Mouse (Mus musculus) forebrain, embryonic 10.5 days (tissue): ENCODE data around the gene Ovol3. TPM values are rescaled to one million over a fixed set of nuclear protein-coding genes. Genes with fewer than 3 reads are reported as not detected.

ENCODE experiments used
- DNase-seq: peaks from one replicate; pipeline ENCODE4 v3.0.0-alpha.2; 2017; ENCODE audit warnings: low spot score; ENCODE audit errors: extremely low spot score
- H3K27ac ChIP-seq: fragments of 300-500 bp; sonication (generic); 2 replicates; pipeline ENCODE4 v1.5.1; 2016; ENCODE audit warnings: mild to moderate bottlenecking
- H3K27me3 ChIP-seq: fragments of 300-500 bp; sonication (generic); 2 replicates; pipeline ENCODE4 v1.6.1; 2016; ENCODE audit warnings: mild to moderate bottlenecking; ENCODE audit not compliant: poor library complexity, severe bottlenecking
- H3K36me3 ChIP-seq: fragments of 300-500 bp; sonication (generic); replicated peaks from 2 replicates; pipeline ENCODE4 v1.6.1; 2016; ENCODE audit warnings: mild to moderate bottlenecking, moderate library complexity
- H3K4me1 ChIP-seq: fragments of 300-500 bp; sonication (generic); 2 replicates; pipeline ENCODE4 v1.6.1; 2016
- H3K4me3 ChIP-seq: fragments of 300-500 bp; sonication (generic); 2 replicates; pipeline ENCODE4 v1.5.1; 2016; ENCODE audit warnings: mild to moderate bottlenecking, moderate library complexity
- H3K9me3 ChIP-seq: fragments of 300-500 bp; sonication (generic); 2 replicates; pipeline ENCODE4 v1.6.1; 2016; ENCODE audit warnings: mild to moderate bottlenecking, moderate library complexity
- WGBS: fragments of 180-500 bp; shearing (Covaris S2); methylation state at CpG from one replicate; pipeline ENCODE4 v1.1.7; 2016; 5-methylcytosine and 5-hydroxymethylcytosine counted together
- polyA plus RNA-seq: library from polyadenylated mRNA; unstranded; fragments of >200 nt; fragmentation: Nextera tagmentation; extraction: Ambion mirVana; gene quantifications from 2 replicates; pipeline ENCODE4 v1.2.1, GENCODE M21; 2016

The Ovol3 gene
- polyA plus RNA-seq = not detected in 2 replicates

GRCm38 (mm10) chr7:30235625-30236024, at the start of gene Ovol3:
Gene Ovol3, minus strand, starts transcription at chr7:30235725.
- Histone ChIP-seq H3K27me3 (no peaks in the 10 kb centered on the region), H3K4me3 (0 out of 2 replicates have a peak within 1 kb of the TSS, but pooled peaks have one; percentile 3), H3K4me1 (peaks cover 21% of the 10 kb centered on the region), H3K9me3 (no peaks in the 10 kb centered on the region), H3K36me3 (peaks cover 41% of the 10 kb centered on the region), H3K27ac (no peak within 1 kb of the TSS)
- no peak for DNase-seq
- WGBS = 93% methylated on average over 4 of the region's 4 CpGs

- WGBS = 86% methylated on average over 7 of the region's 7 CpGs
- peaks cover 26% of the 10 kb centered on the region for H3K4me1 ChIP-seq
- H3K9me3 ChIP-seq = no peaks in the 10 kb centered on the region
- H3K36me3 ChIP-seq = no peaks in the 10 kb centered on the region
- H3K27me3 ChIP-seq = no peaks in the 10 kb centered on the region
- no peak overlapping the region for H3K27ac ChIP-seq
- DNase-seq = no peak
- no peak overlapping the region for H3K4me3 ChIP-seq
Observed at GRCm38 (mm10) chr7:30282740-30283139, 47.2 kb upstream of the Ovol3 start.

DNA sequence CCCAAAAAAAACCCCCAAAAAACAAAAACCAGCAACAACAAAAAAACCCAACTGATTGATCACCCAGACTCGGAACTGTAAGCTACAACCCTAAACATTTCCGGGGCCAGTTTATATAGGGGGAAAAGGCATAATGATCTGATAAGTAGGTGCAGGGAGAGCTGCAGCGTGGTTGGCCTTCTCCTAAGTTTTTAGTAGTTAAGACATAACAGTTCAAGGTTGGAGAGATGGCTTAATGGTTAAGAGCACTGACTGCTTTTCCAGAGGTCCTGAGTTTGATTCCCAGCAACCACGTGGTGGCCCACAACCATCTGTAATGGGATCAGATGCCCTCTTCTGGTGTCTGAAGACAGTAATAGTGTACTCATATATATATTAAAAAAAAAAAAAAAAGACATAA, 46.0 kb upstream of the Ovol3 start:
- WGBS = 86% methylated on average over 4 of the region's 4 CpGs
- peaks cover 21% of the 10 kb centered on the region for H3K4me1 ChIP-seq
- DNase-seq = no peak
- H3K9me3 ChIP-seq = no peaks in the 10 kb centered on the region
- no peaks in the 10 kb centered on the region for H3K27me3 ChIP-seq
- H3K27ac ChIP-seq = no peak overlapping the region
- no peaks in the 10 kb centered on the region for H3K36me3 ChIP-seq
- peak overlapping the region; percentile 87; the same call in 1 of the 2 replicates for H3K4me3 ChIP-seq

DNA sequence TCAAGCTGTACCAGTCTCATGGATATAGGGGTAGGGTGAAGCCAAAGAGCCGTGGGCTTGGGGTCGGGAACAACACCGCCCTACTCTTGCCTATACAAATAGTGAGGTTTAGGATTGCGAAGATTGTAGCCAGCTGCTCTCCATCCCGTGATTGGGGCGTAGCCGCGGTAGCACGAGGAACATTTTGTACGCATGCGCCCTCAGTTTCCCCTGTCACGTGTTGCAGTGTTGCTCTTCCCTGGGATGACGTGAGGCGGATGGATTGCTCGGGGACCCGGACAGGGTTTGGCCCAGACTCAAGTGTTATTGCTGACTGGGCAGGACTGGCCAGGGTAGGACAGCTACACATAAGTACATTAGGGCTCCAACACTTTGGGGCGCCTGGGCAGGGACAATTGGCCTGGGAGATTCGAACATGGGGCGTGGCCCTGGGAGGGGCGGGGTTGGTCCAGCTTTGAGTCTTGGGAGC, 45.2 kb upstream of the Ovol3 start:
- no peaks in the 10 kb centered on the region for H3K9me3 ChIP-seq
- H3K27ac ChIP-seq = peak overlapping the region; percentile 92
- WGBS = under 1% methylated on average over 20 of the region's 20 CpGs
- DNase-seq = peak; percentile 80
- H3K4me1 ChIP-seq = peaks cover 20% of the 10 kb centered on the region
- no peaks in the 10 kb centered on the region for H3K36me3 ChIP-seq
- peak overlapping the region; percentile 87 for H3K4me3 ChIP-seq
- H3K27me3 ChIP-seq = no peaks in the 10 kb centered on the region

DNA sequence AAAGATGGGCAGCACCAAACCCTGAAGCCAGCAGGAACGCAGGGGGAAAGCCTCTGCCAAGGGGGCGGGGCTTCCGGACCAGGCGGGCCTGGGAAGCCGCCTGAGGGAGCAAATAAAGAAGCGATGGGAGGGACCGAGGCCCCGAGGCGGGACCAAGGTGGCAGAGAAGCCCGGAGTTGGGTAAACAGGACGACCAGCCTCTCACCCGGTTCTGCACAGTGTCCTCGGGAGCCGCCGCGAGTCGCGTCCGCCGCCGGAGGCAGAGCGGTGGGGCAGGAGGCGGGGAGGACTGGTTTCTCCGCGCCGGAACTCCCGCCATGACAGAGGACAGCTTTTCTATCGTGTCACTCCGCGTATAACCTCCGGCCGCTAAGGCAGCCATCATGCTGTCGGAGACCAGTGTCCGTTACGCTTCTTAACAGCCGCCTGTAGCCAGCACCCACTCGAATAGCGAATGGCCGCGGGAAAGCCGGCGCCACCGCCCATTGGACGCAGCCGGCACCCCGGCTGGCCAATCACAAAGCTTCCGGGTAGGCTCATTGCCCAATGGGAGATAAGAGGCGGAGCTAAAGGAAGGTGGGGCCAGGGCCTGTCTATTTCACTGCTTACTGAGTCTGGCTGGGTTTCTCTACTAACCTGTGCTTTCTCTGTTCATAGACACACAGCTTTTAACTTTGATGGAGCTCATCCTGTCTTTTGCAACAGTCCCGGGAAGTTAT, 44.6 kb upstream of the Ovol3 start, which contains the start of the genes Thap8 and Wdr62:
Gene Thap8, plus strand, starts transcription at position 144 of the 719 bp plus-strand sequence.
Gene Wdr62, minus strand, starts transcription at position 469 of the 719 bp plus-strand sequence.
- Histone ChIP-seq H3K27me3 (no peaks in the 10 kb centered on the region), H3K4me3 (peak within 1 kb of the TSS; percentile 87), H3K27ac (peak within 1 kb of the TSS; percentile 92), H3K36me3 (no peaks in the 10 kb centered on the region), H3K4me1 (peaks cover 20% of the 10 kb centered on the region), H3K9me3 (no peaks in the 10 kb centered on the region)
- WGBS = under 1% methylated on average over 49 of the region's 49 CpGs
- DNase-seq = peak; percentile 95

GRCm38 (mm10) chr7:30279536-30279935, 44.0 kb upstream of the Ovol3 start:
- Histone ChIP-seq H3K27me3 (no peaks in the 10 kb centered on the region), H3K27ac (peak overlapping the region; percentile 92), H3K4me1 (peaks cover 20% of the 10 kb centered on the region), H3K36me3 (no peaks in the 10 kb centered on the region), H3K9me3 (no peaks in the 10 kb centered on the region), H3K4me3 (peak overlapping the region; percentile 87)
- DNase-seq = peak; percentile 33
- under 1% methylated on average over 6 of the region's 6 CpGs for WGBS

DNA sequence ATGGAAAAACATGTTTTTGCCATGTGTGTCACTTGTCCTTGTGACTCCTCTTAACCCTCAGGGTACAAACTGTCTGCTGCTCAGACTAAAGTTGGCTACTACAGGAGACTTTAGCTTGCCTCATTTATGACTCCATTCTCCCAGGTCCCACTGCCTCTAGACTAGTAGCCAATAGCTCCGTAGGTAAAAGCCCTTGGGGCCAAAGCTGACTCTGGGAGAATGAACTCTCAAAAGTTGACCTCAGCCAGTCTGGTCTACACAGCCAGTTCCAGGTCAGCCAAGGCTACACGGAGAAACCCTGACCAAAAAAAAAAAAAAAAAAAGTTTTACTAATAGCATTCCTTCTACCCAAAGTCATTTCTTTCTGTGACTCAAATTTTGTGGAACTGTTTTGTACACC, 43.4 kb upstream of the Ovol3 start:
- DNase-seq = no peak
- H3K27ac ChIP-seq = no peak overlapping the region
- peak overlapping the region; percentile 87; the same call in 1 of the 2 replicates for H3K4me3 ChIP-seq
- 59% methylated on average over 2 of the region's 2 CpGs for WGBS
- no peaks in the 10 kb centered on the region for H3K27me3 ChIP-seq
- peaks cover 20% of the 10 kb centered on the region for H3K4me1 ChIP-seq
- no peaks in the 10 kb centered on the region for H3K36me3 ChIP-seq
- no peaks in the 10 kb centered on the region for H3K9me3 ChIP-seq

GRCm38 (mm10) chr7:30274383-30274782, 38.9 kb upstream of the Ovol3 start:
- H3K9me3 ChIP-seq = no peaks in the 10 kb centered on the region
- no peaks in the 10 kb centered on the region for H3K27me3 ChIP-seq
- WGBS = 85% methylated on average over 6 of the region's 6 CpGs
- H3K4me3 ChIP-seq = no peak overlapping the region
- H3K27ac ChIP-seq = no peak overlapping the region
- H3K4me1 ChIP-seq = peaks cover 7% of the 10 kb centered on the region
- H3K36me3 ChIP-seq = peaks cover 40% of the 10 kb centered on the region
- no peak for DNase-seq

GRCm38 (mm10) chr7:30269641-30270040, 34.1 kb upstream of the Ovol3 start:
- 94% methylated on average over 4 of the region's 4 CpGs for WGBS
- H3K4me1 ChIP-seq = no peaks in the 10 kb centered on the region
- H3K27ac ChIP-seq = no peak overlapping the region
- DNase-seq = no peak
- H3K36me3 ChIP-seq = peaks cover 84% of the 10 kb centered on the region
- H3K4me3 ChIP-seq = no peak overlapping the region
- H3K27me3 ChIP-seq = no peaks in the 10 kb centered on the region
- H3K9me3 ChIP-seq = no peaks in the 10 kb centered on the region

- Histone ChIP-seq H3K9me3 (no peaks in the 10 kb centered on the region), H3K4me1 (no peaks in the 10 kb centered on the region), H3K27ac (no peak overlapping the region), H3K4me3 (no peak overlapping the region), H3K27me3 (no peaks in the 10 kb centered on the region), H3K36me3 (peaks cover 84% of the 10 kb centered on the region)
- WGBS = 89% methylated on average over 3 of the region's 3 CpGs
- no peak for DNase-seq
Observed at GRCm38 (mm10) chr7:30266780-30267179, 31.3 kb upstream of the Ovol3 start.

- 89% methylated on average over 7 of the region's 7 CpGs for WGBS
- no peak overlapping the region for H3K4me3 ChIP-seq
- no peak overlapping the region for H3K27ac ChIP-seq
- no peak for DNase-seq
- no peaks in the 10 kb centered on the region for H3K4me1 ChIP-seq
- no peaks in the 10 kb centered on the region for H3K27me3 ChIP-seq
- H3K9me3 ChIP-seq = no peaks in the 10 kb centered on the region
- peaks cover 84% of the 10 kb centered on the region for H3K36me3 ChIP-seq
Observed at GRCm38 (mm10) chr7:30265935-30266334, 30.4 kb upstream of the Ovol3 start.

DNA sequence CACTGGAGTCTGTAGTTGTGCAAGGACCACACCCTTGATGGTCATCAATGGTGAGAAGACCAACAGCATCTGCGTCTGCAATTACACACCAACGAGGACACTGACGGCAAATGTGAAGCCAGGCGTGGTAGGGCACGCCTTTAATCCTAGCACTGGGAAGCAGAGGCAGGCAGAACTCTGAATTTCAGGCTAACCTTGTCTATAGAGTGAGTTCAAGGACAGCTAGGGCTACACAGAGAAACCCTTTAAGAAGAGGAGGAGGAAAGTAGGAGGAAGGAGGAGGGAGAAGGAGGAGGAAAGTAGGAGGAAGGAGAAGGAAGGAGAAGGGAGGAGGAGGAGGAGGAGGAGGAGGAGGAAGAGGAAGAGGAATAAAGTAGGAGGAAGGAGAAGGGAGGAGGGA, 30.0 kb upstream of the Ovol3 start:
- Histone ChIP-seq H3K4me3 (no peak overlapping the region), H3K27ac (no peak overlapping the region), H3K9me3 (no peaks in the 10 kb centered on the region), H3K27me3 (no peaks in the 10 kb centered on the region), H3K4me1 (no peaks in the 10 kb centered on the region), H3K36me3 (peaks cover 83% of the 10 kb centered on the region)
- no peak for DNase-seq
- 94% methylated on average over 5 of the region's 5 CpGs for WGBS

GRCm38 (mm10) chr7:30265041-30265440, 29.5 kb upstream of the Ovol3 start:
- Histone ChIP-seq H3K9me3 (no peaks in the 10 kb centered on the region), H3K4me1 (no peaks in the 10 kb centered on the region), H3K4me3 (no peak overlapping the region), H3K27ac (no peak overlapping the region), H3K27me3 (no peaks in the 10 kb centered on the region), H3K36me3 (peaks cover 82% of the 10 kb centered on the region)
- DNase-seq = no peak
- WGBS = 86% methylated on average over 2 of the region's 2 CpGs
